Mouse (Mus musculus) lung, postnatal 4 days (tissue): ENCODE measurements around the gene Tor4a.

Experiments
- DNase-seq, 2 experiments: peaks; one replicate each; pipeline ENCODE4 v3.0.0; 2021

The Tor4a gene

GRCm38 (mm10) chr2:25185625-25186574, 10.8 kb downstream of the Tor4a start:
- peak; percentile 77 to 82 for DNase-seq

GRCm38 (mm10) chr2:25184496-25184895, 12.2 kb downstream of the Tor4a start:
- no peak for DNase-seq

GRCm38 (mm10) chr2:25183336-25183735, 13.3 kb downstream of the Tor4a start:
- peak in 1 of 2 experiments; percentile 17 for DNase-seq

- DNase-seq: no peak
Measured at GRCm38 (mm10) chr2:25182664-25183063, 14.0 kb downstream of the Tor4a start.

- DNase-seq: peak in 1 of 2 experiments; percentile 14
Measured at GRCm38 (mm10) chr2:25181891-25182397, 14.7 kb downstream of the Tor4a start.

GRCm38 (mm10) chr2:25180973-25181890, 15.5 kb downstream of the Tor4a start:
- peak; percentile 63 to 64 for DNase-seq

GRCm38 (mm10) chr2:25180478-25180903, 16.2 kb downstream of the Tor4a start, which contains the start of gene Nrarp:
TSS of gene Nrarp (plus strand) at chr2:25180758.
- DNase-seq: peak; percentile 96

- DNase-seq: no peak
Measured at GRCm38 (mm10) chr2:25179566-25180217, 17.0 kb downstream of the Tor4a start.

GRCm38 (mm10) chr2:25178285-25178972, 18.3 kb downstream of the Tor4a start:
- no peak for DNase-seq

GRCm38 (mm10) chr2:25177685-25178084, 19.0 kb downstream of the Tor4a start:
- peak; percentile 80 to 86 for DNase-seq

- peak in 1 of 2 experiments; percentile 19 for DNase-seq
Measured at GRCm38 (mm10) chr2:25177076-25177475, 19.6 kb downstream of the Tor4a start.

- DNase-seq: peak; percentile 54 to 59
Measured at GRCm38 (mm10) chr2:25176573-25176972, 20.1 kb downstream of the Tor4a start.

GRCm38 (mm10) chr2:25175690-25176078, 21.0 kb downstream of the Tor4a start:
- no peak for DNase-seq

- no peak for DNase-seq
Measured at GRCm38 (mm10) chr2:25174866-25175689, 21.6 kb downstream of the Tor4a start.

GRCm38 (mm10) chr2:25173821-25174220, 22.9 kb downstream of the Tor4a start:
- peak in 1 of 2 experiments; percentile 6 for DNase-seq

GRCm38 (mm10) chr2:25172629-25173028, 24.1 kb downstream of the Tor4a start:
- DNase-seq: peak in 1 of 2 experiments; percentile 68

GRCm38 (mm10) chr2:25171769-25172153, 24.9 kb downstream of the Tor4a start:
- DNase-seq: peak in 1 of 2 experiments; percentile 11

GRCm38 (mm10) chr2:25171101-25171768, 25.5 kb downstream of the Tor4a start:
- DNase-seq: peak in 1 of 2 experiments; percentile 25

- DNase-seq: peak in 1 of 2 experiments; percentile 35
Measured at GRCm38 (mm10) chr2:25170326-25171100, 26.2 kb downstream of the Tor4a start.
